Mouse (Mus musculus) heart, postnatal 0 days (tissue): ENCODE measurements at regions not wholly inside any gene's neighbourhood (a gene's known extent, or its start where the extent isn't known, plus 50 kb on each side); places are given as distances from the start of the nearest gene placed in this dataset.

Experiments
- CTCF ChIP-seq: IDR thresholded peaks from 2 replicates; pipeline ENCODE4 v1.5.1; 2016; ENCODE audit warnings: antibody characterized with exemption, control low read depth, low read depth
- EP300 ChIP-seq: IDR thresholded peaks from 2 replicates; pipeline ENCODE4 v1.6.1; 2016; ENCODE audit warnings: antibody characterized with exemption, low read depth

- no peak for TF ChIP-seq CTCF
- no peak for TF ChIP-seq EP300
Observed at GRCm38 (mm10) chr19:6669881-6670280, 127.0 kb upstream of the Slc22a12 start.
